Mouse (Mus musculus) ES-Bruce4 (cell line): ENCODE measurements at regions not wholly inside any gene's neighbourhood (a gene's known extent, or its start where the extent isn't known, plus 50 kb on each side); places are given as distances from the start of the nearest gene placed in this dataset.

Experiments
- H3K27ac ChIP-seq: 2 replicates; pipeline ENCODE4 v1.5.1; 2012; ENCODE audit warnings: low read length, inconsistent platforms; ENCODE audit not compliant: insufficient read depth
- H3K27me3 ChIP-seq: 2 replicates; pipeline ENCODE4 v1.6.1; 2012; ENCODE audit warnings: mild to moderate bottlenecking, low read length, inconsistent platforms; ENCODE audit not compliant: control insufficient read depth, poor library complexity, insufficient read depth, severe bottlenecking
- H3K36me3 ChIP-seq: 2 replicates; pipeline ENCODE4 v1.6.1; 2012; ENCODE audit warnings: inconsistent platforms, mild to moderate bottlenecking, low read length, moderate library complexity; ENCODE audit not compliant: control insufficient read depth, poor library complexity, insufficient read depth, severe bottlenecking
- H3K4me1 ChIP-seq: one replicate; pipeline ENCODE4 v1.8.1; 2011; ENCODE audit warnings: low read length; ENCODE audit not compliant: control insufficient read depth, insufficient read depth
- H3K4me3 ChIP-seq: 2 replicates; pipeline ENCODE4 v1.5.1; 2011; ENCODE audit warnings: low read depth, mild to moderate bottlenecking, low read length
- H3K9ac ChIP-seq: 2 replicates; pipeline ENCODE4 v1.6.1; 2012; ENCODE audit warnings: low read depth, mild to moderate bottlenecking, inconsistent platforms; ENCODE audit not compliant: poor library complexity, severe bottlenecking
- H3K9me3 ChIP-seq: replicated peaks from 2 replicates; pipeline ENCODE4 v1.6.1; 2012; ENCODE audit warnings: mild to moderate bottlenecking, low read length, inconsistent platforms; ENCODE audit not compliant: control insufficient read depth, poor library complexity, insufficient read depth, severe bottlenecking
- CTCF ChIP-seq: IDR thresholded peaks from one replicate; pipeline ENCODE4 v1.8.1; 2011; ENCODE audit warnings: low read depth, low read length
- EP300 ChIP-seq: IDR thresholded peaks from 2 replicates; pipeline ENCODE4 v1.6.1; 2011; ENCODE audit warnings: low read depth, low read length; ENCODE audit not compliant: insufficient read depth
- POLR2A ChIP-seq: IDR thresholded peaks from one replicate; pipeline ENCODE4 v1.8.1; 2011; ENCODE audit warnings: low read length; ENCODE audit not compliant: insufficient read depth

- Histone ChIP-seq H3K27ac (no peak overlapping the region), H3K9me3 (no peaks in the 10 kb centered on the region), H3K36me3 (no peaks in the 10 kb centered on the region), H3K4me3 (no peak overlapping the region), H3K9ac (no peak overlapping the region), H3K4me1 (no peaks in the 10 kb centered on the region), H3K27me3 (no peaks in the 10 kb centered on the region)
- TF ChIP-seq POLR2A (no peak), CTCF (no peak), EP300 (peak; percentile 53; the same call in 1 of the 2 replicates)
These were observed 573.1 kb upstream of the Gm19410 start for GRCm38 (mm10) chr8:35192515-35192914.

- no peak overlapping the region for H3K4me3 ChIP-seq
- H3K36me3 ChIP-seq: no peaks in the 10 kb centered on the region
- H3K4me1 ChIP-seq: no peaks in the 10 kb centered on the region
- no peaks in the 10 kb centered on the region for H3K27me3 ChIP-seq
- H3K27ac ChIP-seq: no peak overlapping the region
- TF ChIP-seq CTCF (no peak), POLR2A (no peak), EP300 (no peak)
- H3K9me3 ChIP-seq: no peaks in the 10 kb centered on the region
- H3K9ac ChIP-seq: no peak overlapping the region
These were observed 571.8 kb upstream of the Gm19410 start for GRCm38 (mm10) chr8:35193771-35194170.

- no peak overlapping the region for H3K4me3 ChIP-seq
- H3K9ac ChIP-seq: no peak overlapping the region
- no peaks in the 10 kb centered on the region for H3K9me3 ChIP-seq
- no peaks in the 10 kb centered on the region for H3K4me1 ChIP-seq
- TF ChIP-seq POLR2A: no peak
- TF ChIP-seq EP300: no peak
- no peak for TF ChIP-seq CTCF
- no peaks in the 10 kb centered on the region for H3K27me3 ChIP-seq
- H3K36me3 ChIP-seq: no peaks in the 10 kb centered on the region
- no peak overlapping the region for H3K27ac ChIP-seq
These were observed 569.4 kb upstream of the Gm19410 start for GRCm38 (mm10) chr8:35196189-35196588.

GRCm38 (mm10) chr8:35198766-35199165, 566.8 kb upstream of the Gm19410 start:
- TF ChIP-seq POLR2A: no peak
- TF ChIP-seq EP300: no peak
- no peak for TF ChIP-seq CTCF
- no peak overlapping the region for H3K4me3 ChIP-seq

GRCm38 (mm10) chr8:35201416-35201815, 564.2 kb upstream of the Gm19410 start:
- Histone ChIP-seq H3K27ac (no peak overlapping the region), H3K4me1 (peaks cover 2% of the 10 kb centered on the region), H3K4me3 (no peak overlapping the region), H3K9me3 (no peaks in the 10 kb centered on the region), H3K27me3 (no peaks in the 10 kb centered on the region), H3K36me3 (no peaks in the 10 kb centered on the region), H3K9ac (no peak overlapping the region)
- TF ChIP-seq CTCF (no peak), POLR2A (no peak), EP300 (no peak)

More at GRCm38 (mm10) chr8:35198766-35199165, 566.8 kb upstream of the Gm19410 start:
- Histone ChIP-seq H3K27ac (no peak overlapping the region), H3K27me3 (no peaks in the 10 kb centered on the region), H3K4me1 (no peaks in the 10 kb centered on the region), H3K36me3 (no peaks in the 10 kb centered on the region), H3K9me3 (no peaks in the 10 kb centered on the region), H3K9ac (no peak overlapping the region)

- TF ChIP-seq POLR2A (no peak), CTCF (no peak), EP300 (no peak)
- Histone ChIP-seq H3K27me3 (no peaks in the 10 kb centered on the region), H3K9me3 (no peaks in the 10 kb centered on the region), H3K4me3 (no peak overlapping the region), H3K4me1 (peaks cover 2% of the 10 kb centered on the region), H3K36me3 (no peaks in the 10 kb centered on the region), H3K27ac (no peak overlapping the region), H3K9ac (no peak overlapping the region)
These were observed 560.6 kb upstream of the Gm19410 start for GRCm38 (mm10) chr8:35204971-35205370.
